Mouse (Mus musculus) thymus, postnatal 36 days (tissue): ENCODE measurements at regions not wholly inside any gene's neighbourhood (a gene's known extent, or its start where the extent isn't known, plus 50 kb on each side); places are given as distances from the start of the nearest gene placed in this dataset.

Experiments
- DNase-seq, 2 experiments: peaks; one replicate each; pipeline ENCODE4 v3.0.0; 2022; ENCODE audit warnings: mixed read lengths in 2 of 2

DNA sequence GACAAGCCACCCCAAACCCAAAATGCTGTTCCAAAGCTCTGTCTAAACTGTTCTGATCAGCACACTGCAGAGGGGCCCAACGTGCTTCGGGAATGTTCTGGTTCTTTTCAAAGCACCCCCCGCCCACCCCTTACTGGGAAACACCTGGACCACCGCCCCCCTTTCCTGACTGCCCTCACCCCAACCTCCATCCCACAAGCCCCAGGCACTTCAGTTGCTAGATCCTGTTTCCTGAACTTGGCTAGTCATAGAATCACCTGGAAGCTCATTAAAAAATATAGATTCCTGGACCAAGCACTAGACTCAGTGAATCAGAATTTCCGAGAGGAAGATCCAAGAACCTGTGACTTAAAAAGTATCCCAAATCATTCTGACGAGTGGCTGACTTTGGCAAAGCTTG lies 80.9 kb upstream of the Rgma start:
- no peak for DNase-seq

DNA sequence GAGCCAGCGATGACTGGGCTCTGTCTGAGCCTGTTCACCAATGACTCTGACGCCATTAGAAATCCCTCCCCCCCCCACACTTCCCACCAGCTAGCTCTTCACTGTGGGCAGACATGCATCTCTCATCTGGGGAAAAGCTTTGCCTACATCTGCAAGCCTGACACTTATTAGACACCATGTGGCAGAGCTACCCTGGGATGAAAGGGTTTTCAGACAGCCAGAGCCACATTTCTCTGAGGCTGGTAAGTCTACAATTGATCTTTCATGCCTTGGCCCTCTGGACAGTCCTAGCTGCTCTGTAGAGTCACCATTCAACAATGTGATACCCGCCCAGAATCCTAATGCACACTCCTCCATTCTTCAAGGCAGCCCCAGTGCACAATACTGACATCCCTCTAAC lies 72.8 kb upstream of the Rgma start:
- no peak for DNase-seq

DNA sequence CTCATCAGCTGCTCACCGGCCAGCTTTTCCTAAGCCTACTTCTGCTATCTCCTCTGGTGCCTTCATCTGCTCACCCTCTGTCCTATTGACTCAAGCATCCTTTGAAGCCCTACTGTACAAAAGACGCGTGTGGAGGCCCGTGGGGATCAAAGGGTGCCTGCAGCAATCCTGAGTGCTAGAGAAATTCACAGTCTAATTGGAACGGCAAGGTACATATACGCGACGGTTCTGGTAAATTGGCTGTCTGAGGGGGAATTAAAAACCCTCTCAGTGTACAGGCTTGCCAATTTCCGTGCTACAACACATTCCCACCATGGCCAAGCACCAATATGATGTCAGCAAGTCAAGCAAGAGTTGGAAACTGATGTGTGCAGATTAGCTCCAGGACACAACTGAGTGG lies 71.5 kb upstream of the Rgma start:
- no peak for DNase-seq

DNA sequence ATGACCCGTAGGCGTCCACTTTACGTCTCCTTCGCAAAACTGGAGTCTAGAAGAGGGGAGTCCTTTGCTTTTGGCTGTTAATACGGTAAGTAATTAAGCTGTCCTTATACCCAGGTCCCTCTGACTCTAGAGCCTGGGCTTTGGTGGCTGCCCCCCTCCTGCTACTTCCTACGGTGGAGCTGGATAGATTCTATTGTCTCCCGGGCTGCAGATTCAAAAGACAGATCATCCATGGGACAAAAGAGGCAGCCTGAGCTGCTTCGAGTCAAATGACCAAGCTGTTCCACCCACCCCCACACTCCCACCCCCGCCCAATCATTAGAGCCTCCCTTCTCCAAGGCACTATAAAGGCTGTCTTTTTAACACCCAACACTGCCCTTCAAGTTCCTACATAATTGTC lies 70.5 kb upstream of the Rgma start:
- no peak for DNase-seq

DNA sequence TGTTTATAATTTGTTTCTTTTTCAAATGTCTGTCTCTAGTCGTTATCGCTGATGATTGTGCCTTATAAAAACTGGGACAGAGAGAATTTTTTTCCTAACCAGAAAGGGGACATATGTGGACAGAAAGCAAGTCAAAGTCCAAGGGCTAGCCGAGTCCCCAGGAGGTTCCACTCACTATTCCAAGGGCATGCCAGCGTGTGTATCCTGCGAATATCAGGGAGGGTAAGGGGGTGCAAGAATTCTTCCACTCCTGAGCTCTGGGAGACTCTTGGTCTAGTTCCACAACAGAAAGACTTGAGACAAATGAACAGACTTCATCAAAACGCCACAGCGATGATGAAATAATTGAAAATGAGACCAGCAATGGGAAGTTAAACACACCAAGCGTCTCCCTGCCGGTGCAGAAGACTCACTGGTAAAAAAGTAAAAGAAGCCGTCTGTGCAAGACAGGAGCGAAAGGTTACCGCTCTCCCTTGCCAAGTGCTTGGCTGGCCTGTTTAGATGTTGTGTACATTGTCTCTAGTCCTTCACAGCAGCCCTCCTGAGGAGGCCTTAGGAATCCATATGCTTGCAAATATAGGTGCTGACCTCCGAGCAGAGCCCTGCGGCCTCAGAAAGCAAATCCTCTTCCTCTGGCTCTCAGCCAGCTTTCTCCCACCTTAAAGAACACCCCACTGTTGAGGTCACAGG lies 69.9 kb upstream of the Rgma start:
- no peak for DNase-seq

DNA sequence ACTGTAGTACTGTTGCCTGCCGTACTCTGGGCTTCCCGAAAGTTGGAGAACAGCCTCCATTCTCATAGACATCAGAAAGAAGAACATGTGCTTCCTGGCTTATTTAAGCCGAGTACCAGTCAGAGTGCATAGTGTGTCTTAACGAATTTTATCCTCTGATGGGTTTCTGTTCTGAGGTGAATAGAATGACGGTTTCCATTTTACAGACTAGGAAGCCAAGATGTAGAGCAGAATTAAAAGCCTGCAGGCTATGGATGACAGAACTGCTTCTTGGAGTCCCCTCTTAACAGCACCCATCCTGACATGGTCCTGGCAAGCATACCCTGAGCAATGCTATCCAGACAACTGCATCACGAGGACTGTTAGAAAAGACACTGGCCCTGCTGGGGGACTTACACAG lies 69.0 kb upstream of the Rgma start:
- no peak for DNase-seq

DNA sequence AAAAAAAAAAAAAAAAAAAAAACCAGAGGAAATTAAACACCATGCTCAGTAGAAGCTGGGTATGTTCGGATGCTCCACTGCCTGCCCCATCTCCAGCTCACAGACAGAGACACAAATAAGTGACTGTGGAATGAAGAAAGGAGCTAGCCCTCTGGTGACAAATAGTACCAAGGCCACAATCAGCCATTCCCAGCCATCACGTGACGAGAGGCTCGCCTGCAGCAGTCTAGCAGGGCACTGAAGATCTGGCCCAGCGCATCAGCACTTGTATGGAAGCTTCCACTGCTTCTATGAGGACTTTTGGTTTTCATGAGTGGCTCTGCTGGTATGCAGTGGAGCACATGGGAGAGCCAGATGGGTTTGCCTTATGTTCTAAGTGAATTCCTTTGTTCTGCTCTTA lies 68.6 kb upstream of the Rgma start:
- DNase-seq = no peak

DNA sequence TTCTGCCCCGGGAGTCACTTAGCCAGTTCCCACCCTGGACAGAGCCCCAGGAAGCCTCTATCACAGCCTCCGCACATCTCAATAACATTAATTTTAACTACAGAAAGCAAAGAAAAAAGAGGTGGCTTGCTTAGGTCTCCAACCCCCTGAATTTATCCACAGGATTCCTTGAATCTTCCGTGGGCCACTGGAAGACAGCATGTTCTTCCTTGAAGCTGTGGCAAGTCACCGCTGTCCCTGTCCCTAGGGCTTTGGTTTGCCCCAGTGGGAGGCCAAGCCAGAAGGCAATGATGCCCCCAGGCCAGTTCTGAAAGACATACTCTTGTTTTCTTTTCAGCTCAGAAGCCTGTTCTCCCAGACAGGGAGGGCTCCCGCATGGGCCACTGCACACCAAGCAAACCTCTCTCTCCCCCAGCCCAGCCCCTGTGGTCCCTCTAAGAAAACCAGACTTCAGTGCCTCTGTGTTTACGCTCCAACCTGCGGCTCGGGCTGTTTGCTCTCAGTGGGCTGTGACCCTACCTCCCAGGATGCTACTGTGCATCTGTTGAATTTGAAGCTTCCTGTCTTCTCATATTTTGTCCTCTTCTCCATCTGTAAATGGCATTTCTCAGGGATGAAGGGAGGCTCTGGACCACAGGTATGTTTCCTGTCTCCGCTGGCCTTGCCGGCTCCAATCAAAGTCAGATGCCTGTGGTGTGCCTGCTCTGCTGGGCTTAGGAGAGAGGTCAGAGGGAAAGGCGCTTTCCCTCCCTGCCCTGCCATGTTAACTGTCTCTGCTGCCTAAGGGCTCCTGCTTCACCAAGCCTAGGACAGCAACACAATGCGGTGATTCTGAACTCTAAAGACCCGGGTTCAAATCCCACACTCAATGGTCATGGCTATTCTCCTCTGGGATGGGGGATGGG lies 67.5 kb upstream of the Rgma start:
- no peak for DNase-seq

DNA sequence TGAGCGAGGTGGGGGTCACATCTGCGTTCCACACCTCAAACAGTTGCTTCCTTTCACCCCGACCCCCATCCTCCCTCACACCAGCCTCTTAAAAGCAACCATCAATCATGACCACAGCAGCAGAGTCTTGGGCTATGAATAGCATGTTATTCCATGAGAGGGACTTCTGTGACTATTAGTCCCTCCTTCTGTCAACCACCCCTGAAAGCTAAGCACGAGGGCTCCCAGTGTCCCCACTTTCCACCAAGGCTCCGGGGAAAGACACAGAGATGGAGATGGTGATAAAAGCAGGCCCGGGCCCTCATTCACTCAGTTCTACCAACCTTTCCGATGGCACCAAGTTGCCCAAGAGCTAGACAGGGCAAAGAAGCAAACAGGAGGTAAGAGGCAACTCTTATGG lies 66.3 kb upstream of the Rgma start:
- DNase-seq = no peak

DNA sequence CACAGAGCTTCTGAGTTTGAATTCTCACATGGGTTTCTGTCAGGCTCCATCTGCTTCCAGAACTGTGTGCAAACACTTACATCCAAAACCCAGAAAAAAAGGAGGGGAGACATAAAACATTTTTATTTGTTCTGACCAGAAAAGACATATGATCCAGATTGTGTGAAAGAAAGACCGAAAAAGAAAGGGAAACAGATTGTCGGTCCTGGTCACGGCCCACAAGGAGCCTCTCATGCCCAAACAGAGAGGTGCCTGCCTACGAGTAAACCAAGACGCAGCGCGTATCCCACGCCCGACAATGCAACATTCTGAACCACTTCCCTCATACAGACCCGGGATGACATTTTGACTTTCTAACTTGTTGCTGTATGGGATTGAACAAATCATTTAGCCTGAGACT lies 65.3 kb upstream of the Rgma start:
- DNase-seq = no peak

DNA sequence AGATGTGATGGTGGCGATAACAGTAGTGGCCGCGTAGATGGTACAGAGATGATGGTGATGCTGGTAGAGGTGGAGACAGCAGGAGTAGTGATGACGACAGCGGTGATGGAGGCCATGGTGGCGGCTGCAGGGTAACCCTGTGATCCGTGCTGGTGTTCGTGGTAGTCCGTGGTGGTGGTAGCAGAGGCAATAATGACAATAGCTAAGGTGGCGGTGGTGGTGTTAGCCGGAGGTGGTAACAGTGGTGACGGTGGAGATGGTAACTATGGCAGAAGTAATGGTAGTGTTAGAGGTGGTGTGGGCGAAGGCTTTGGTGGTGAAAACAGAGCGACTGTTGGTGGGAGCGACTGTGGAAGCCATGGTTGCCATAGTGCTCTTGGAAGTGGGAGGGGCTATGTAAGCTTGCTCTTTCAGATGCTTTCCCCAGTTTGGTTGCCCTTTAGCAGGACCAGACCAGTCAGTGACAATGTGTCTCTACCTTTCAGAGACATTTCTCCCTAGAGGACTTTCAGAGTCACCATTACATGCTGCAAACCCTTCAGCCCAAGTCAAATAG lies 64.7 kb upstream of the Rgma start:
- DNase-seq = no peak

DNA sequence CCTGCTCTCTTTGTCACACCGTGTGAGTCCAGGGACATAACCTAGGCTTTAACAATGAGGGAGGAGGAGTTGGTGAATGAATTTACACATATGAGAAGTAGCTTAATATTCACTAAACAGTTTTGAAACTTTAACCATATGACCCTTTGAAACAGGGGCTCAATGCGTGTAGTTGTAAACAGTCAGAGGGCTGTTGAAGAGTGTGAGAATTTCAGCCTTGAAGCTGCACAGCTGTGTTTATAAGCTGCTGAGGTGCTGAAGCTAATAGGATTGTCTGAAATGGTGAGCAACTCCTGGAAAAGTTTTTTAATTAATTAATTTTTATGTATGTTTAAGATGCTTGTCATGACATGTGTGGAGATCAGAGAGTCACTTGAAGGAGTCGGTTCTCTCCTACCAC lies 59.8 kb upstream of the Rgma start:
- no peak for DNase-seq

DNA sequence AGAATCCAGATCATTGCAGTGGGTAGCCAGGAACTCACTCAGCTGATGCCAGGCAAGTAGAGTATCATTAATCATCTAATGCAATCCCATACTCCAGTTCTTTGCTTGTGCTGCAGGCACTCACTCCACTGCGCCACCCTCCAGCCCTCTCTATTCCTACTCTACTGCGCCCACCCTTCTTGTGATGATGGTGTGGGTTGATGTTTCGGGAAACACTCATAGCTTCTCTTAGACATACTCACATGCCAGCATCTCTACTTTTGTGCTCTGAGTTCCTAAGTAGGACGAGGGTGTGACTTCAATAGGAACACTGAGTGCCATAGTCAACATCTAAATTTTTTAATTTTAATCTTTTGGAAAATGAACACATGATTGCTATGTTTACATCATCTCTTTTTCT lies 57.7 kb upstream of the Rgma start:
- no peak for DNase-seq

DNA sequence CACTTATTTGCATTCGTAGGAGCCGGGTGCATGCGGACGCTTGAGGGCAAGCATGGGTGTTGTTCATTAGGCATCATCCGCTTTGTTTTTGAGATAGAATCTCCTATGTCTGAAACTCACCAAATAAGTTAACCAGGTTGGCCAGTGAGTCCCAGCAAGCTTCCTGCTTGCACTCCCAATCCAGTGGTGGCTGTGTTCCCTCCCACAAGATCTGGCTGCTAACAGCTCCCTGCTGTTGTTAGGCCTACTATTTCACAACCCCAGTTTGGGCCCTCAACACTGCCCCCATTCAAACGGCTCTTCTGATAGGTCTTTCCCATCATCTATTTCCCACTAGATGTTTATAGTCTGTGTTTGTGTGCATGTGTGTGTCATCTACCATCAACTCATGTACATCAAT lies 56.3 kb upstream of the Rgma start:
- DNase-seq = no peak

DNA sequence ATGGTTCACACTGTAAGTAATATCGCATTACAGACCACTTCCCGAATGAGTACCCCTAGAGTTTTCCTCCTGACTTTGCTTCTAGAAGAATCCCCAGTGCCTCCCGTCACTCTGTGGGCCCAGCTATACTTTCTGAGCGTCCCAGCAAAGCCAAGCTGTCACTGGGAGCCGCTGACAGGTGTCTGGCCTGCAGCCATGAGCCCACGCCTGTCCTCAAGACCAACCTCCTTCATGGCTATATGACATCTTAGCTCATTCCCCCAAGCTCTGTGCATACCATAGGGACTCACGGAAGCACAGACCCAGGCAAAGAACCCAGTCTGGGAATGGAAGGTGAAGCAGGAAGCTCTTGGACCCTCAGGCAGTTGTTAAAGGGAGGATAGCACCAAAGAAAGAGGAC lies 55.3 kb upstream of the Rgma start:
- no peak for DNase-seq

DNA sequence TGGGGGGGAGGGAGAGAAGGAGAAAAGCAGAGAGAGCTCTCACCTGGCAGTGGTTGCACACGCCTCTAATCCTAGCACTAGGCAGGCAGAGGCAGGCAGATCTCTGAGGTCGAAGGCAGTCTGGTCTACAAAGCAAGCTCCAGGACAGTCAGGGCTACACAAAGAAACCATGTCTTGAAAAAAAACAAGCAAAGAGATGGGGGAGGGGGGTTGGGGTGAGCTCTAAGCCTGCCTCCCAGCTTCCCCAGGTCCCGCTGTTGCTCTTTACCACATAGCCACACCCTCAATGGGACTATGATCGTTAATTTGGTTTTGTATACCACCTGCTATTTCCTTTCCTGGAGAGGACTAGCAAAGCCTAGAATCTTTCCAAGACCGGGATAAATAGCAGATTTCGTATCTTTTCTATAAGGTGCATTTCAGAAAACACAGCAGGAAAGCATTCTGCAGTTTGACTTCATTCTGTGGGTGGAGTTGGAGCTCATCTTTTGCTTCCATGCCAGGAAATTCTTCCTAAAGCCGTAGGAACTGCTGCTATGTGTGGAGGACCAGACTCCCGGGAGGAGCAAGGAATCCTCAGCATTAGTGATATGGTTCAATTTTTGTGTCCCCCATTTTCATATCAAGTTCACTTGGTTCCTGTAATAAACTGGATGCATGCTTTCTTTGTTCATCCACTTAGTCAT lies 52.7 kb upstream of the Rgma start:
- no peak for DNase-seq

DNA sequence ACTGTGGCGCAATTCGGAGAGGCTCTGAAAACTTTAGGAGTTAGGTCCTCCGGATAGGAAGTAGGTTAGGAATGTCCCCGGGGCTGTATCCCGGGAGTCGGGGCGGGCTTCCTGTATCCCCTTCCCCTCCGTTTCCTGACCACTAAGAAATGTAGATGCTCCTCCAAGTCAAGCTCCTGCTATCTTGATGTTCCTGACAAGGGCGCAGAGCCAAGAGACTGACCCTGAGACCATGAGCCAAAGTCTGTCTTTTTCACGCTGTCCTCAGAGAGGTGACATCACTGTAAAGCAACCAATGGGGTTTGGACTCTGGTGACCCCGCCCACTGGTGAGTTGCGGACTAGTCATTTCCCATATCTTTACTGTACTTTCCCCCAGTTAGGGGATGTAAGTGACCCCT lies 51.8 kb upstream of the Rgma start:
- DNase-seq = no peak

DNA sequence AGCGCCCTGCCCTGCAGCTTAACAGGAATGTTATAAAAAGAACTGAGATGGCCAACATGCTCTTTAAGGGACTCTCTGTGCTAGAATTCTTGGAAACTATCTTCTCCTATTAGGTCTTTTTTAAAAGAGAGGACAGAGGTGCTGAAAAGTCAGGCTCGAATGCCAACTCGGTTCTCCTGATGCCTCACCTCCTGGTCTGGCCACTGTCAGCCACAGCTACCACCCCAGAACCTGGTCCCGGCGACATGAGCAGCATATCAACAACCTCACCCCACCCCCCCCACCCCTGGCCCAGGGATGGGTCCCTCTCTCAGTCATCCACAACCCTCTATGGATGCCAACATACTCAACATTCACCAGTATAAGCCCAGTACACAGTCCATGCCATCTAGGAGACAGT lies 49.8 kb upstream of the Rgma start:
- no peak for DNase-seq
